Mouse (Mus musculus) B cell, adult (primary cell): ENCODE results near the gene Fyb. TPM values are rescaled to one million over a fixed set of nuclear protein-coding genes. Genes with fewer than 3 reads are reported as not detected.

ENCODE experiments used
- total RNA-seq: library from RNA; stranded (reverse); gene quantifications from 4 replicates; pipeline ENCODE4 v1.2.4, GENCODE M21; 2023; ENCODE audit not compliant: inconsistent age

The Fyb gene
- total RNA-seq: 10.2 to 20.7 TPM (median 14.5 TPM) in 4 replicates

GRCm38 (mm10) chr15:6522653-6523167, at the start of gene Fyb:
Gene Fyb, plus strand, starts transcription at chr15:6522853.

GRCm38 (mm10) chr15:6707936-6708525, 185.4 kb downstream of the Fyb start, which contains the start of gene Rictor:
Gene Rictor, plus strand, starts transcription at chr15:6708379.

Other genes starting within 250 kb of the Fyb start
- gene Dab2, start 223.1 kb upstream of the Fyb start, total RNA-seq: 0.15 to 0.66 TPM in 2 of 4 replicates, not detected in the others
- not detected in 4 replicates for gene C9, start 77.5 kb upstream of the Fyb start, total RNA-seq
- 68.6 to 83.4 TPM (median 76.4 TPM) in 4 replicates for gene Rictor, start 185.5 kb downstream of the Fyb start, total RNA-seq